Mouse (Mus musculus) adrenal gland, postnatal 36 days (tissue): ENCODE data around the gene Chrd. TPM values are rescaled to one million over a fixed set of nuclear protein-coding genes. Genes with fewer than 3 reads are reported as not detected.
A peak's percentile ranks its signal among the peaks of the same experiment; 100 is the strongest.

Experiments
- DNase-seq, 2 experiments: peaks; one replicate each; pipeline ENCODE4 v3.0.0; 2021; ENCODE audit warnings: mixed read lengths in 1 of 2
- long read RNA-seq, 2 experiments: library from polyadenylated mRNA; stranded (forward); transcript quantifications; one replicate each; pipeline ENCODE4 v2.0.0; 2021; ENCODE audit warnings: borderline sequencing depth in 2 of 2
- total RNA-seq, 2 experiments: library from RNA; stranded (reverse); gene quantifications; 2 replicates each; pipeline ENCODE4 v1.2.3; 2021

Gene Chrd
- 10 to 100 TPM; 10.4 to 10.6 TPM for total RNA-seq
- long read RNA-seq, experiment 1, partial matches to known transcripts, result 2 of 8 reads
- long read RNA-seq, experiment 1, other reads (novel, unspliced or antisense), result 3 of 8 reads
- long read RNA-seq, experiment 2, partial matches to known transcripts, result 1 of 6 reads
- long read RNA-seq, experiment 2, other reads (novel, unspliced or antisense), result 1 of 6 reads

DNA sequence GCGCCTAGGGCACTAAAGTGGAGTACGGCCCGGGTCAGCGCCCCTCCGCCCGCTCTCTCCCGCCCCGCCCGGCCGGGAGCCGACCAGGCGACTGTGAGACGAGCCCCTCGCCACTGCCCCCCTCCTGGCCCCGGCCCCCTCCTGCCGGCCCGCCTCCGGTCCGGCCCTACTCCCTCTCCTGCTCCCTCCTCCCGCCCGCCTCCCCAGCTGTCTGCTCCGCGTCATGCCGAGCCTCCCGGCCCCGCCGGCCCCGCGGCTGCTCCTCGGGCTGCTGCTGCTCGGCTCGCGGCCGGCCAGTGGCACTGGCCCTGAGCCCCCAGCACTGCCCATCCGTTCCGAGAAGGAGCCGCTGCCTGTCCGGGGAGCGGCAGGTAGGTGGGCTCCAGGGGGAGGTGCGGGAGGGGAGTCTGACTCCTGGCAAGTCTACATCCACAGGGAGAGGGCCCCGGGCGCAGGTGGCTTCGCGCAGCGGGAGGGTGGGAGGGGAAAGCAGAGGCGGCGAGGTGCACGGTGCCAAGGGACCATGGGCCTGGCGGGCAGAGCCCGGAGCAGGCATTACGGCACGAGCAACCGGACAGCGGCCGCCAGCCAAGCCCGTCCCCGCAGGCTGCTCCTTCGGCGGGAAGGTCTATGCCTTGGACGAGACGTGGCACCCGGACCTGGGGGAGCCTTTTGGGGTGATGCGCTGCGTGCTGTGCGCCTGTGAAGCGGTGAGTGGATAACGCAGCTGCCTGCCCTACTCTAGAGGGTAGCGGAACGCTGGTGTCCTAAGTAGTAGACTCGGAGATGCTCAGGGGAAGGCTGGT lies at the start of gene Chrd:
Gene Chrd, plus strand, starts transcription at position 203 of the 806 bp plus-strand sequence.
- peak; percentile 83 to 84 for DNase-seq

DNA sequence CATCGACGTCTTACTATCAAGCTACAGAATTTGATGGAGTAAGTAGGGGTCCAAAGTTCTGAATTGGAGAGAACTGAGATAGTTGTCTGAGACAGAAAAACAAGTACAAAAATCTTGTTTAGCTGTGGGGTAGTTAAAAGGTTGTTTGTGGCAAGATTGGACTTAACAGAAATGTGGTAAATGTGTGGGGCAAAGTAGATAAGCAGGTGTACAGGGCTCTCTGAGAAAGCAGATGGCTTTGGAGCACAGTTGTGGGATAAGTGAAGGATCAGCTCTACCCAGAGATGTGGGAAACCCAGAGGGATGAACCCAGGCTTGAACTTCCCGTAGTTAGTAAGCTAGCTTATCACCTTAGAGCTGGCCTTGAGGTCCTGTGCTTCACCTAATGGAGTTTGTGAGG lies 42.2 kb upstream of the Chrd start:
- DNase-seq, result no peak

DNA sequence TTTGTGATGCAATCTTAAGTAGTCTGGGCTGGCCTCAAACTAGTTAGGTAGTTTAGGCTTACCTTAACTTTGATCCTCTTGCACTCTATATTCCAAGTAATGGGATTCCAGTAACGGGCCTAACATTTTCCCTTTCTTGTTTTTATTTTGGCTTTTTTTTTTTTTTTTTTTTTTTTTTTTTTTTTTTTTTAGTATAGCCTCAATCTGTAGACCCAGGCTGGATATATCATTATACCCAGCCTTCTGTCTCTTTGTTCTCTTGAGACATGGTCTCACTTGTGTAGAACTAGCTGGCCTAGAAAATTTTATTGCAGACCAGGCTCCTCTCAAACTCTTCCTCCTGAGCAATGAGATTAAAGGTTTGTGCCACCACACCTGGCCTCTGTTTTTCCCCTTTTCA lies 41.3 kb upstream of the Chrd start:
- DNase-seq, result no peak

DNA sequence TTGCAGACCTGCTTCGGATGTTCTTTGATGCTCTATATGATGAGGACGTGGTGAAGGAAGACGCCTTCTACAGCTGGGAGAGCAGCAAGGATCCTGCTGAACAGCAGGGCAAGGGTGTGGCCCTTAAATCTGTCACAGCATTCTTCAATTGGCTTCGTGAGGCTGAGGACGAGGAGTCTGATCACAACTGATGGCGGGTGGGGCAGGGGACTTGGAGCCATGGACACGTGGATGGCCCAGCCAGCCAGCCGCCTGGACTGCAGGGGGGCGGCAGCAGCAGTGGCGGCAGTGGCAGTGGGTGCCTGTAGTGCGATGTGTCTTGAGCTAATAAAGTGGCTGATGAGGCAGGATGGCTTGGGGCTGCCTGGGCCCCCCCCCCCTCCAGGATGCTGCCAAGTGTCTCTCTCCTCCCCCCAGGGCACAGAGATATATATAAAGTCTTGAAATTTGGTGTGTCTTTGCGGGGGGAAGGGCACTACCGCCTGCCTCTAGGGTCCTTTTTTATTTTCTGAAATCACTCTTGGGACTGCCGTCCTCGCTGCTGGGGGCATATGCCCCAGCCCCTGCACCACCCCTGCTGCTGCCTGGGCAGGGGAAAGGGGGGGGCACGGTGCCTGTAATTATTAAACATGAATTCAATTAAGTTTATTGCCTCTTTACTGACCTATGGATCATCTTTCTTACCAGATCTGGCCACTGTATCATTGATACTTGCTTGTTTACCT lies 40.5 kb upstream of the Chrd start:
- no peak for DNase-seq

DNA sequence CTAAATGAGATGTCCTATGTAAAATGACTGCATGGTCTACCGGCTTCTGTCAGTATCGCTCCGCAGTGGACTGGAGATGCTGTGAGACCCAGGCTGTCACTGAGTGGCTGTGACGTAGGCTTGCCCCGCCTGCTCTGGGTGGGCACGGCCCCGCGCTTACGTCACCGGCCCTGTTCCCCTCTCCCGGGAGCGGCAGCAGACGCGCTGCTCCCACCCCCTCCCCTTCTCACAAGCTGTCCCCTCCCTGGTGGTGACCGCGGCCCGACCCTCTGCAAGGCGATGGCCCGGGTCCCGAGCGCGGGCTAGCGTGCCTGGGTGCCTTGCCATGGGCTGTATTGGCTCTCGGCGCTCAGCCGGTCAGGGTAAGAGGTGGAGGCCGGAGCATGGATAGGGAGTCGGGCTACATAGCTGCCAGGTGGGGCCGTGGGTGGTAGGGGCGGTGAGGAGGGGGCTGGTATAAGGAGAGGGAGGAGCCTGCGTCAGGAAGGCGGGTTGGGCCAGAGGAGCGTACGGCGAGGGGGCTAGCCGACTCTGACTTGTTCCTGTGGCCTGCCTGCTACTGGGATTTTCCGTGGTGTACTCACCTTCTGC lies 39.7 kb upstream of the Chrd start, which contains the start of gene Fam131a:
Gene Fam131a, plus strand, starts transcription at position 131 of the 591 bp plus-strand sequence.
- peak; percentile 95 to 96 for DNase-seq

DNA sequence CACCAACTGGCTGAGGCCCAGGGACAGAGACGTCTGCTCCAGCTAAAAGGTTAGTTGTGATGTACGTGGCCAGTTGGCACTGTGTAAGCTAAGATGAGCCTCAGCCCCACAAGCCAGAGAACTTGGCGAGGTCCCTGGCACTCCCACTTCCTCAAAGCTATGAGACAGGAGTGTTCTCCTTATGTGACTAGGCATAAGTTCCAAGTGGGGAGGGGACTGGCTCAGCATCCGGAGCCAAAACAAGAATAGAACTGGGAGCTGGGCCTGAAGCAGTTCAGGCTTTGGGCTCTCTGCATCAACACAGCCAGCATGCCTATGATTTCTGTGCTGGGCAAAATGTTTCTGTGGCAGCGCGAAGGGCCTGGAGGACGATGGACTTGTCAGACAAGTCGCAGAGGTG lies 38.1 kb upstream of the Chrd start:
- no peak for DNase-seq

DNA sequence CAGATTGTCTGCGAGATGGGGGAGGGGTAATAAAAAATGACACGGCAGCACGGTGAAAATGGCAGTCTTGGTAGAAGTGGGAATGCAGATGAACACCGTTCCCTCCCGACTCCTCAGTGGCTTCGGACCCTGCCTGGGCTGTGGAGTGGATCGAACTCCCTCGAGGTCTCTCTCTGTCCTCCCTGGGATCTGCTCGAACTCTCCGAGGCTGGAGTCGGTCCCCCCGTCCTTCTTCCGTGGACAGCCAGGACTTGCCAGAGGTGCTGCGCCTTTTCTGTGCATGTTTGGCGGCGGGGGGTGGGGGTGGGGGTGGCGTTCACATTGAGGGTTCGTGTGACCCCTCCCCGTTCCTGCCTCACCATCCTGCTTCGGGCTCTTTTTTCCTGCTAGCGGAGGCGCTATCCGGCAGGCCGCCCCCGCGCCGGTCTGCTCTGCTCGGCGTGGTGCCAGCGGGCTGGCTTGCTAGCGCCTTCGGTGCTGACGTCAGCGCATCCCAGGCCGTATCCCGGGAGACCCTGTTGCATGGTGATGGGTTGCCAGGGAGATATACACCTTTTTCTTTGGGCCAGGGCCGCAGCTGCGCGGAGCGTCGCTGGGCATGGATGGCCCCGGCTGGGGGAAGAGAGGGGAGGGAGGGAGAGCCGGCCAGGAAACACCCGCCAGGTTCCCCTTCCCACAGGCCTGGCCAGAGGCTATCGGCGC lies 37.2 kb upstream of the Chrd start:
- DNase-seq, result peak; percentile 88 to 92

DNA sequence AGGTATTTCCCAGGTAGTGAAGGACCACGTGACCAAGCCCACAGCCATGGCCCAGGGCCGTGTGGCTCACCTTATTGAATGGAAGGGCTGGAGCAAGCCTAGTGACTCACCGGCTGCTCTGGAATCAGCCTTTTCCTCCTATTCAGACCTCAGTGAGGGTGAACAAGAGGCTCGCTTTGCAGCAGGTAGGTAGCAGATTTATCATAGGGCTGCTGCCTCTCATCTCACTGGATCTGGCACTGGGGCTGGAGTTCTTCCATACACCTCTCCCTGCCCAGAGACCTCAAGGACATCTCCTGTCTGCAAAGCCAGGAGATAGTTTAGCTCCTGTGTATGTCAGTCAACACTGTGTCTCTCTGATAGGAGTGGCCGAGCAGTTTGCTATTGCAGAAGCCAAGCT lies 33.7 kb upstream of the Chrd start:
- no peak for DNase-seq

DNA sequence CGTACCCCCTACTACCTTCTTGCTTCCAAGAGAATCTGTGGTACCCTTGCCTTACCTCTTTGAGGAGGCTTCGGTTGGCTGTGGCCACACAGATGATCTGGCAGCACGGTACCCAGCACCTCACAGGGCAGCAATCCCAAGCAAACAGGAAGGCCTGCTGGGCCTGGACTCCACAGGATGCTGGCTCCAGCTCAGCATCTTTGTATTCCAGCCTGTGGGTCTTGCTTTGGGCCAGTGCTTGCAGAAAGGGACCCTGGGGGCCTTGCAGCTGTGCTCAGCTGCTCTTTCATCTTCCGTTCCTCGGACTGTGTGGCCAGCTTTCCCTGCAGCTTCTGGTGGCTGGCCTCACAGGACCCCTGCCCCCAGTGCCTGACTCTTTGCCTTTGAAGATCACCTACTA lies 32.9 kb upstream of the Chrd start:
- no peak for DNase-seq

DNA sequence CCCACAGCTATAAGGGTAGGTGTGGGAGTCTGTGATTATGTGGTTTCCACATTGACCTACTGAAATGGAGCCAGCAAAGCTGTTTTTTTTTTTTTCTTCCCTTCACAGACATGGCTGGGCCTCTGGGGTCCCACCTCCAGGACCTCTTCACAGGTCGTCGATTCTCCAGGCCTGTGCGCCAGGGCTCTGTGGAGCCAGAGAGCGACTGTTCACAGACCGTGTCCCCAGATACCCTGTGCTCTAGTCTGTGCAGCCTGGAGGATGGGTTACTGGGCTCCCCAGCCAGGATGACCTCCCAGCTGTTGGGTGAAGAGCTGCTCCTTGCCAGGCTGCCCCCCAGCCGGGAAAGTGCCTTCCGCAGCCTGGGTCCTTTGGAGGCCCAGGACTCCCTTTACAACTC lies 31.6 kb upstream of the Chrd start:
- DNase-seq, result no peak

DNA sequence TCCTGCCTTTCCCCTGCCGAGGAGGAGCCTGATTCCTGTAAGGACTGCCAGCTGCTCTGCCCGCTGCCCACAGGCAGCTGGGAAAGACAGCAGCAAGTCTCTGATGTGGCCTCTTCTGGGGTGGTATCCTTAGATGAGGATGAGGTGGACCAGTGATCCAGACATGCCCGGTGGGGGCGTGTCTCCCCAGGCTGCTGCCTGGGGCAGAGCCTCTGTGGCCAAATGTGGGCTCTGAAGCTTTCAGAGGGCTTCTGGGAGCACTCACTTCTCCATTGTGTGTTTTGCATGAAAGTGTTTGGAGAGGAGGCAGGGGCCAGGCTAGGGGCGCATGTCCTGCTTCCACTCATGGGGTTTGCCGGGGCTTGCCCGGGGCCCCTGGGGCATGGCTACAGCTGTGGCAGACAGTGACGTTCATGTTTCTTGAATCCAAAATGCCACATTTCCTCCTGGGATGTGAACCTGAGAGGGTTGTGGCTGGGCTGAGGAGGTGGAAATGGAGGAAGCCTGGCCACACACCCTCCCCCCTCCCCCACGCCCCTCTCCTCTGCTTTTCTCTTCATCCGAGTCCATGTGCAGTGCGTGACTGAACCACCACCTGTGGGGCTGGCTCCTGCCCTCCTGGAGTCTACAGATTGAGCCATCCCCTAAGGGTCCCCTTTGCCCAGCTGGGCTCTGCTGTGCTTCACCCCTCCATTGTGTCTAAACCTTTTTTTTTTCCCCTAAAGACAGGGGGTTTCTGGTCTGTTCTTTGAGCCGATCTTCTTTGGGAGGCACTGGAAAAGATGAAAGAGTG lies 31.0 kb upstream of the Chrd start:
- no peak for DNase-seq

DNA sequence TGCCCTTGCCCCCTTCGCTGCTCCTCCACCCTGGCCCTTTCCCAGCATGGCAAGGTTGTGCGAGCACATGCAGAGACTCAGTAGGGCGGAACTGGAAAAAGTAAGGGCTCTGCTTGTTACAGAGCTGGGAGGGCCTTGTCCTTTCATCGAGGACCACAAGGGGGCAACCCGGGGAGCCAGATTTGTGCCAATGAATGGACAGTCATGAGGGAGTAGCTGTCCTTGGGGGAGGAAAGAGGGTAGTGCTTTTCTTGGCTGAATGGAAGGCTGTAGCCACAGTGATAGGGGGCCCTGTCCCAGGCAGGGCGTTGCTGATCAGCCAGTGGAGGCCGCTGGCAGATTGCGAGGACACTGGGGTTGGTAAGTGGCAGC lies 30.4 kb upstream of the Chrd start:
- DNase-seq, result peak; percentile 90

DNA sequence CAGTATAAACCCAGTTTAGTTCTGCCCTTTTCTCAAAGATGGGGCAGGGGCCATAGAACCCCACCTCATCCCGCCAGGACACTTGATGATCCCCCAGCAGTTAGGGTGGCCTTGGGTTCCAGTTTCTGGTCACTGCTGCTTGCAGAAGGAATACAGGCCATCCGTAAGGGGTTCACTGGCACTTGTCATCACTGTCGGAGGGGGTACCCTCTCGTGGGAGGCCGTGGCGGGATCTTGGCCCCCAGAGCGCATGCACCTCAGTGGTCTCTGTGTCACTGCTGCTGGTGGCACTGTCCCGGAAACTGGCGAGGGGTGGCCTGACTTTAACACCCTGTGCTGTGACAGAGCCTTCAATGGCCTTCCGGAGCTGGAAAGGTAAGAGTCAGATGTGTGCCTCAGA lies 29.9 kb upstream of the Chrd start:
- DNase-seq, result no peak

DNA sequence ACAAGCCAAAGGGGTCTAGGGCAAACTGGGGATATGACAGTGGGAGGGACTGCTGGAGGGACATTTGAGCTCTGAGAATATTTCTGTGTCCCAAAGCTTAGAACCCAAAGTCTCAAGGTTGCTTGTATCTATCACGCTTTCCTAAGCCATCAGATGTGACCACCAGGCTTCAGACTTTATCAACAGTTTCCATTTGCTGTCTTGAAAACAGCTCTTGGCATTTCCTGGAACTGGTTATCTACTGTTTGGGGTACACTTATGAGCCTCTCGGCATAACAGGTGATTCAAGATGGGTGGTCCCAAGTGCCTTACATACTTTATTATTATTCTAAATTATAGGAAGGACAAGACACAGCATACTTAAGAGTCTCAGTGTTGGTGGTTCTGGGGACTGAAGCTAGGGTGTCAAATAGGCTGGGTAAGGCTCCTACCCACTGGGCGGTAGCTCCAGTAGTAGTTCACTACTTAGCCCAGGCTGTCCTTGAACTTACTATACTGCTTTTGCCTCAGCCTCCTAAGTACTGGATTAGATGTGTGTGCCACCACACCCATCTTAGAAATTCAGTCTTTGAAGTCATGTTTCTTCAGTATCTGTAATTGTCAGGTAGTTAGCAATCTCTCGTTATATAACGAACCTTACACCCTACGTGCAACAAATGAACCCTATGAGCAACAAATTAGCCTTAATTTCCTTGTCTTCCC lies 29.1 kb upstream of the Chrd start:
- no peak for DNase-seq

DNA sequence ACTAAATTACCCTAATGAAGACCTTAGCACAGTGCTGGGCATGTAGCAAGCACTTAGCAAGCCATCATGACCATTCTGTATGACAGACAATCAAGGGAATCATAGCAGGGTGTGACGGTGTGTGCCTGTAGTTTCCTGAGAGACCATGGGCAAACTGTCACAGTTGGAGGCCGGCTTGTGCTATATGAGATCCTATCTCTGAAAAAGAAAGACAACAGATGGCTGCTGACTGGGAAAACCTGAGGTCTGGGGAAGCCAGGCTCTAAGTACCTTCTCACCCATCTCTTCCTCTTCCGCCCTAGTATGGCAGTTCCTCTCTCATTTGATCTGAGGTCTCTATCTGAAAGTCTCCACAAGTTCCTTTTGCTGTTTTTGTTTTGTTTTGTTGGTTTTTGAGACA lies 27.1 kb upstream of the Chrd start:
- no peak for DNase-seq

DNA sequence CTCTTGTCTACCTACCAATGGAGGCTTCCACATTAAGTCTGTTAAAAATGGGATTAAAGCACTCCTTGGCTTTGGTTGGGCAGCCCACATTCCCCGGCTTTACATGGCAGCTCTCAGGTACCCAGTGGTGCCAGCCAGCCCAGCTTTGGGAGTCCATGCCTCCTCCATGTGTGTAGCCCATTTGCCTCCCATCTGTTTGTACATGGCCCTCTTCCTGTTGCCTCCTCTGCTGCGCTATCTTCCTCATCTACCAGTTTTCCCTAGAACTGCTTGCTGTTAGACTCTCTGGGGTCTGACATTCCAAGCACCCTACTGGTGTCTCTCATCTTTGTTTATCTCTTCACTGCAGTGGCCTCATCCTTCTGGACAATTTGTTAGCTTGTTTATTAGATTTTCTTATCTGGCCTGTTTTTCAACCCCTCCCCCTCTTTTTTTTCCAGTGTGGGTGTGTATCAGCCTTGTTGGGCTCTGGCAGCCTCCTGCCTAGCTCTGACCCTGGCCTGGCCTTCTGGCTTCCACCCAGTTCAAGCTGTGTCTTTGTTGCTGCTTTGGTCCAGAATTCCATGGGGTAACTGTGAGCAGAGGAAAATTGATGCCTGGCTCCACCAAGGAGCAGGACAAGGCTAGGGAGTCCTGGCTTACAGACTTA lies 26.4 kb upstream of the Chrd start:
- peak; percentile 61 to 66 for DNase-seq

DNA sequence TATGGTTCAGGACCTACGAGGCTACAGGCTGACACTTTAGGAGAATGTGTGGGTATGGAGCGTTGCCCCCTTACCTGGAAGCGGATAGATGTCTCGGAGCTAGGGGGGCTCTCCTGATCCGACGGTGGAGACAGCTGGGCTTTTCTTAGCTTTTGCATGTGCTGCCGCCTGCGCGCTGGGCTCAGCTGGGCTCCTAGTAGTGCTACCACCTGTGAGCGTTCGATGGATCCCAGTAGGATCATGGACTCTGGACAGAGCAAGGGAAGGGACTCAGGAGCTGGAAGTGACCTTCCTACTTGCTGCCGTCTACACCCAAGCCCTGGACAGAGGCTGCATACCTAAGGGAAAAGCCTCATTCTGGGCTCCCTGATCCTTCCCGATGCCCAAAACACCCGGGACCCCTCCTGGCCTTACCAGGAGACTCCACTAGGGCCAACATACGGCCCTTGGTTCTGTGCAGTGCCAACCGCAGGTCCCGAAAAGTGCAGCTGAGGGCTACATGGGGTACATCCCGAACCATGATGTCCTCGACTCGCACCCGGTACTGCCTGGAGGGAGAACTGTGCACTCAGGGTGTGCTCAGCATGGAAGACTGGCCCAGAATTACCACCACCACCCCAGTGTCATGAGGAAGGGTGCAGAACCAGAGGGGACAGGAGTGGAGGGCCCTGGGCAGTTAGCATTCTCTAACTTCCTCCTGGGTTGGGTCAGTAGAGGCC lies 24.5 kb upstream of the Chrd start:
- no peak for DNase-seq

DNA sequence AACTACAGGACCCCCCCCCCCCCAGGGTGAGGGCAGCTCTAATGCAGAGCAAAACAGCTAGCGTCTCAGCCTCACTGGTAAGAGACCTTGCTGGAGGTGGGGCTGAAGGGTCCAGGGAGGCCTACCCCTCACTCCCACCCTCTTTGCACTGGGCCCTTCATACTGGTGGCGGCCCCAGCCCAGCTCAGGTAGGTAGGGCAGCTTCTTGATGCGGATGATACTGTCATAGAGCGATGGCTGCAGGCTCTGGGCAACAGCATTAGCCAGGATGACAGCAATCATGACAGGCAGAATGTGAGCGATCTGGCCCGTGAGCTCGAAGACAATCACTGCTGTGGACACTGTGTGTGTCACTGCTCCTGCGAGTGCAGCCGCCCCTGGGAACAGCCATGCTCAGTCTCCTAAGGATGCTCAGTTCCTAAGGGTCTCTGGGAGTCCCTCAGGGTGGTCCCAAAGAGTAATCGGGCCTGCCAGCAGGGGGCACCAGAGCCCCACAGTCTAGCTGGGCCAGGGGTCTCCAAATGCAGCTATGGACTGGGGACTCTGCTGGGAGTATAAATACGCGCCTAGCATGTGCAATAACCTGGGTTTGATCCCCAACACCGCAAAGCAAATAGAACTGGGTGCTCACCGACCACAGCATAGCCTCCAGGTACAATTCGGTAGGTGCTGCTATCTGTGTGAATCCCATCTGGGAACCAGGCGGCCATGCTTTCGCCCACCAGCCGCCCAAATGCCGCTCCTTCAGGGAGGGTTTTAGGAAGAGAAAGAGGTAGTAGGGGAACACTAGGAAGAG lies 23.8 kb upstream of the Chrd start:
- peak in 1 of 2 experiments; percentile 25 for DNase-seq

DNA sequence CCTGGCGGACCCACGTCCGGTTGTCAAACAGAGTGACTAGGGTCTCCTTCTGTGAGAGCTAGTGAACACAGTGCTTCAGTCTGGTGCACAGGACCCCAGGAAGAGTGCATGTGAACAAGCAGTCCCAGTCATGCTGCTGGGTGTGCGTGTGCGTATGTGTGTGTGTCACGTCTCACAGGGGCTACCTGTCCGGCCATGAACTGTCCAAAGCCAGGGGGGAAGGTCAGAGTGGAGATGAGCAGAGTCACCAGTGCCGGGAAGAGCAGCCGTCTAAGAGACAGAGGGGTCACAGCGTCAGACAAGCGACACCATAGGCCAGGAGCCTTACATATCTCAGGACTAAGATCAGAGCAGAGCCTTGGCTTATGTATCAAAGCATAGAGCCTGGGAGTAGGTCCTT lies 22.6 kb upstream of the Chrd start:
- DNase-seq, result no peak
